Mouse (Mus musculus) heart, adult 9 months (tissue): ENCODE results near the gene Fbln7.

Experiments
- DNase-seq, 2 experiments: peaks; one replicate each; pipeline ENCODE4 v3.0.0; 2022; ENCODE audit warnings: low spot score in 2 of 2

Fbln7 gene

GRCm38 (mm10) chr2:128862636-128863035 is at the start of gene Fbln7:
TSS of gene Fbln7 (plus strand) at chr2:128862981.
- DNase-seq = no peak

- no peak for DNase-seq
Observed at GRCm38 (mm10) chr2:128816311-128816710, 46.5 kb upstream of the Fbln7 start.

- no peak for DNase-seq
Observed at GRCm38 (mm10) chr2:128816916-128817315, 45.9 kb upstream of the Fbln7 start.

- DNase-seq = no peak
Observed at GRCm38 (mm10) chr2:128817387-128817785, 45.4 kb upstream of the Fbln7 start.

GRCm38 (mm10) chr2:128817786-128818681 is 44.7 kb upstream of the Fbln7 start, which contains the start of gene Tmem87b:
TSS of gene Tmem87b (plus strand) at chr2:128818118.
- peak; percentile 94 to 95 for DNase-seq

GRCm38 (mm10) chr2:128818956-128819643 is 43.7 kb upstream of the Fbln7 start:
- peak; percentile 18 to 43 for DNase-seq

GRCm38 (mm10) chr2:128820631-128821030 is 42.1 kb upstream of the Fbln7 start:
- DNase-seq = no peak

GRCm38 (mm10) chr2:128823893-128824292 is 38.9 kb upstream of the Fbln7 start:
- DNase-seq = no peak

GRCm38 (mm10) chr2:128827787-128828186 is 35.0 kb upstream of the Fbln7 start:
- no peak for DNase-seq

GRCm38 (mm10) chr2:128832611-128833010 is 30.2 kb upstream of the Fbln7 start:
- DNase-seq = no peak

- DNase-seq = no peak
Observed at GRCm38 (mm10) chr2:128833035-128833434, 29.7 kb upstream of the Fbln7 start.

- DNase-seq = no peak
Observed at GRCm38 (mm10) chr2:128833435-128833834, 29.3 kb upstream of the Fbln7 start.

- no peak for DNase-seq
Observed at GRCm38 (mm10) chr2:128837531-128837930, 25.2 kb upstream of the Fbln7 start.

GRCm38 (mm10) chr2:128838611-128839010 is 24.2 kb upstream of the Fbln7 start:
- DNase-seq = no peak

- DNase-seq = no peak
Observed at GRCm38 (mm10) chr2:128839501-128839900, 23.3 kb upstream of the Fbln7 start.

- no peak for DNase-seq
Observed at GRCm38 (mm10) chr2:128842437-128842836, 20.3 kb upstream of the Fbln7 start.

GRCm38 (mm10) chr2:128850036-128850435 is 12.7 kb upstream of the Fbln7 start:
- no peak for DNase-seq

GRCm38 (mm10) chr2:128856673-128857072 is 6.1 kb upstream of the Fbln7 start:
- no peak for DNase-seq

GRCm38 (mm10) chr2:128858962-128859361 is 3.8 kb upstream of the Fbln7 start:
- DNase-seq = no peak

- no peak for DNase-seq
Observed at GRCm38 (mm10) chr2:128859861-128860260, 2.9 kb upstream of the Fbln7 start.

GRCm38 (mm10) chr2:128863777-128864331 is 1.1 kb downstream of the Fbln7 start:
- DNase-seq = peak; percentile 29 to 52

- no peak for DNase-seq
Observed at GRCm38 (mm10) chr2:128865061-128865460, 2.3 kb downstream of the Fbln7 start.
